Mouse (Mus musculus) neural tube, embryonic 14.5 days (tissue): ENCODE measurements around the gene Rpl34. TPM values are rescaled to one million over a fixed set of nuclear protein-coding genes. Genes with fewer than 3 reads are reported as not detected.

ENCODE experiments used
- ATAC-seq: fragments of 200-750 bp; cut with Nextera tagmentation; 2 replicates; pipeline ENCODE4 v1.8.0; 2017; ENCODE audit warnings: low read depth, mild to moderate bottlenecking, moderate TSS enrichment, moderate library complexity
- H3K27ac ChIP-seq: fragments of 300-500 bp; sonication (generic); 2 replicates; pipeline ENCODE4 v1.5.1; 2014; ENCODE audit warnings: low read depth, mild to moderate bottlenecking, control low read depth, low read length, moderate library complexity, mixed read lengths
- H3K27me3 ChIP-seq: fragments of 300-500 bp; sonication (generic); 2 replicates; pipeline ENCODE4 v1.6.1; 2014; ENCODE audit warnings: low read length; ENCODE audit not compliant: control insufficient read depth, insufficient read depth
- H3K36me3 ChIP-seq: fragments of 300-500 bp; sonication (generic); 2 replicates; pipeline ENCODE4 v1.6.1; 2014; ENCODE audit warnings: low read length, mixed read lengths; ENCODE audit not compliant: control insufficient read depth, insufficient read depth
- H3K4me1 ChIP-seq: fragments of 300-500 bp; sonication (generic); 2 replicates; pipeline ENCODE4 v1.6.1; 2014; ENCODE audit warnings: low read length; ENCODE audit not compliant: control insufficient read depth, insufficient read depth
- H3K4me2 ChIP-seq: fragments of 300-500 bp; sonication (generic); 2 replicates; pipeline ENCODE4 v1.6.1; 2014; ENCODE audit warnings: mild to moderate bottlenecking, low read depth, low read length, control low read depth
- H3K4me3 ChIP-seq: fragments of 300-500 bp; sonication (generic); 2 replicates; pipeline ENCODE4 v1.5.1; 2014; ENCODE audit warnings: low read depth, low read length, control low read depth, mixed read lengths
- H3K9ac ChIP-seq: fragments of 300-500 bp; sonication (generic); replicated peaks from 2 replicates; pipeline ENCODE4 v1.6.1; 2014; ENCODE audit warnings: low read depth, mild to moderate bottlenecking, control low read depth, low read length, mixed read lengths
- H3K9me3 ChIP-seq: fragments of 300-500 bp; sonication (generic); 2 replicates; pipeline ENCODE4 v1.6.1; 2016; ENCODE audit warnings: low read length; ENCODE audit not compliant: control insufficient read depth
- WGBS: fragments of 180-500 bp; shearing (Covaris S2); extraction: QIAGEN DNeasy Blood & Tissue Kit; methylation state at CpG from one replicate; pipeline ENCODE4 v1.1.7; 2014; 5-methylcytosine and 5-hydroxymethylcytosine counted together
- polyA plus RNA-seq: library from polyadenylated mRNA; unstranded; fragments of >200 nt; fragmentation: Nextera tagmentation; extraction: Ambion mirVana; gene quantifications from 2 replicates; pipeline ENCODE4 v1.2.1, GENCODE M21; 2014

The Rpl34 gene
- polyA plus RNA-seq, 1 experiment from 2014 or later: 577 TPM

DNA sequence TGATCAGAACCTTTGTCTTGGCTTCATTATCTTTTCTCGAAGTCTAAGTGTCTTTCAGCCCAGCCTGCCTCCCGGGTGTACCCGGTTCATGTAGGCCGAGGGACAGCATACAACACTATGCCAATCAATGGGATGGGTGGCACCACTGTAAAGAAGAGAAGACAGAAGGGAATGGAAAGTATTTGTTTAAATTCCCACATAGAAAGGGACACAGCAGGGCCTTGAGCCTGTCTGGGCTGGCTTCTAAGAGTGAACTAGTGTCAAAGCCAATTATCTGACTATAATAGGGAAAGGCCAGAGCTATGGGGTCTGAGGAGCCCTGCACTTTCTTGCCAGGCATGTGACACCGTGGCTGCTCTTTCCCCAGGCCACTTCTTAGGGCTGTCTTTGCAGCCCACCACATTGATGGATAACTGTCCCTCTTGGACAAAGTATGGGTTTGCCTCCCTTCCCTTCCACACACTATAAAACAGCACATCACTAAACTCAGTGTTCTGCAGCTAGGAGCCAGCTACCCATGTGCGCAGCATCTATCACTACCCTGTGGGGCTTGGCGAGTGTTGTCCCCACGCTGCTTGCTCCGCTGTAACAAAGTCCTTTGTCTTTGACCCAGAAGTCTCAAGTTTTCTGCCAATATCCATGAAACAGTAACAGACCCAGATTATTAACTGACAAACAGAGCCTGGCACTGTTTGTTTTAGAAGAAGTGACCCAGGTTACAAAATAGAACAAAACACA is 45.8 kb downstream of the Rpl34 start:
- Histone ChIP-seq H3K27me3 (no peaks in the 10 kb centered on the region), H3K9ac (no peak overlapping the region), H3K36me3 (no peaks in the 10 kb centered on the region), H3K27ac (no peak overlapping the region), H3K4me3 (no peak overlapping the region), H3K9me3 (no peaks in the 10 kb centered on the region), H3K4me2 (no peak overlapping the region), H3K4me1 (peaks cover 1% of the 10 kb centered on the region; the same call in 1 of the 2 replicates)
- WGBS: 82% methylated on average over 9 of the region's 9 CpGs
- ATAC-seq: no peak

DNA sequence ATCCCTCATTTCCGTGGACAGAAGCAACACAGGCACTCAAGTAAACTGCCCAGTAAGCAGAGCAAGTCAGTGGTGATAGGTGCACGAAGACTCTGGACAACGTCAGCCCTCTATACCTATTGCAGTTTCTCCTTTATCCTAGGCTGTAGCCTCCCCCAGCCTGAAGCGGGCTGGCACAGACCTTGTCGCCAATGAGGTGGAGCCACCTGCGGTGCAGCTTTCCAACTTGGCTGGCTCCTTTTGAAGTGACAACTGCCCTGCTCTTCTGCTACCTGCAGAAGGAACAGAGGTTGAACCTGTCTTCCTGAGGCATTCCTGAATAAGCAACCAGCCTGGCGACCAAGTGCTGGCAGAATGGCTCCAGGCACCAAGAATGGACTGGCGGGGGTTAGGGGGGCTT is 46.4 kb downstream of the Rpl34 start:
- H3K27me3 ChIP-seq: no peaks in the 10 kb centered on the region
- H3K9me3 ChIP-seq: no peaks in the 10 kb centered on the region
- no peak overlapping the region for H3K27ac ChIP-seq
- H3K4me1 ChIP-seq: no peaks in the 10 kb centered on the region
- H3K4me2 ChIP-seq: no peak overlapping the region
- ATAC-seq: no peak
- no peaks in the 10 kb centered on the region for H3K36me3 ChIP-seq
- WGBS: 76% methylated on average over 8 of the region's 8 CpGs
- H3K4me3 ChIP-seq: no peak overlapping the region
- no peak overlapping the region for H3K9ac ChIP-seq

DNA sequence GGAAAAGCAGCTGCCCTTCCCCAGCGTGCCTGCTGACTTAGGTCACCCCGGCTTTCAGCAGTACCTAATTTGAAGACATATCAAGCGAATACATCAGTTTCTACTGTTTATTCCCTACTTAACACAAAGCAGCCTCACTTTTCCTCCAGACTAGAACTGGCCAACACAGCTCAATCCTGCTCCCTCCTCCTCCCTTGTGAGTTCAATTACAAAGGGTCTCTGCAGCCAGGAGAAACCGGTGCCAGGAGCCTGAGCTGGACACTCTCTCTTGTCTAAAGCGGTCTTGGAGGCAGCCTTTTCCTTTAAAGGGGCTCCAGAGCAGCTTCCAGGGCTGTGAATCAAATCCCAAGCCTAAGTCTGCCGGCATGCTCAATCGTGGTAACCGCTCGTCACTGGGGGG is 48.0 kb downstream of the Rpl34 start:
- no peaks in the 10 kb centered on the region for H3K9me3 ChIP-seq
- H3K27ac ChIP-seq: no peak overlapping the region
- H3K4me2 ChIP-seq: no peak overlapping the region
- no peak overlapping the region for H3K9ac ChIP-seq
- ATAC-seq: no peak
- no peak overlapping the region for H3K4me3 ChIP-seq
- no peaks in the 10 kb centered on the region for H3K4me1 ChIP-seq
- WGBS: 91% methylated on average over 9 of the region's 9 CpGs
- no peaks in the 10 kb centered on the region for H3K36me3 ChIP-seq
- H3K27me3 ChIP-seq: no peaks in the 10 kb centered on the region

DNA sequence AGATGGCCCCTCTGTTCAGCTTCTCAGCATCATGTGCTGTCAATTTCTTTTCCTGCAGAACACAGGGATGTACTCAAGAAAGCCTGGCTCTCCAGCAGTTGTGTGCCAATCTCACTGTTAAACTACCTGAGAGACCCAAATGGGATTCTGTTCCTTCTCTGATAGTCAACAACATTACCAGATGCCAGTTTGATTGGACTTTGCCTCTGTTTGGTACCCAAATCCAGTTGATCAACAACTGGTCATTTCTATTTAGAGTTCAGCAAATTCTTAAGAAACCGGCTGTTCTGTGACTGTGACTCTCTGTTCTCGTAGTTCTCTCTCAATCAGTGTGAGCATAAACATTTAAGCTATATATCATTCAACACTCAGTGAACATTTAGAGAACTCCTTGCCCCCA is 49.0 kb downstream of the Rpl34 start:
- 92% methylated on average over 2 of the region's 2 CpGs for WGBS
- Histone ChIP-seq H3K9me3 (no peaks in the 10 kb centered on the region), H3K9ac (no peak overlapping the region), H3K4me1 (no peaks in the 10 kb centered on the region), H3K4me2 (no peak overlapping the region), H3K36me3 (no peaks in the 10 kb centered on the region), H3K4me3 (no peak overlapping the region), H3K27ac (no peak overlapping the region), H3K27me3 (no peaks in the 10 kb centered on the region)
- no peak for ATAC-seq

DNA sequence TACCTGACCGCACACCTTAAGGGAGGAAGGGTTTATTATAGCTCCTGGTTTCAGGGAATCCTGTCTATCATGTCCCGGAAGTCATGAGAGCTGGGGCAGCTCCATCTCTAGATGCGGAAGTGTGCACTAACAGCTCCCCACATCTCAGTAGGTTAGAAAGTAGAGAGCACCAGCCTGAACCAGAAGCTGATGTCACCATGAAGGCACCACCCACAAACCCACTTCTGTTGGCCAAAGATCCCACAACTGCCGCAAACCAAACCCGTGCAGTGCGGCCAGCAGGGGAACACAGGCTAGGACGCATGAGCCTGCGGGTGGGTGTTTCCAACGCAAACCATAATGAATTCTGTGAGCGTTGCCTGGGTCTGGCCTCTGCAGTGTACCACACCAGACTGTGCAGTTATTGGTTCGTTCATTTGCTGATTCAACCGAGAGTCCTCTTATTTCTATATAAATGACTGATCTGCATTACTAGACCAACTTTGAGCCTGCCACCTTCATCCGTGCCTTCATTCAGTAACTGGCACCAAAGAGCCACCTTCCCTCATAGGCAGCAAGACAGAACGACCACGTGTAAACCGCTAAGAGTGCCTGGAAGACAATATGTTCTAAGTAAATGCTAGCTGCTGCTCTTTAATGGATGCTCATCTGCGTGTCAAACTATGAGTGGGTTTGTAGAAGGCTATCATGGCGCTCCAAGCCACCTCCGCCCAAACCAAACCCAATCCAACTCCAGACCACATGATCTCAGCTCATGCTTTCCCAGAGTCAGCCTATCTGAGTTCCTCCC is 52.3 kb downstream of the Rpl34 start:
- Histone ChIP-seq H3K9ac (no peak overlapping the region), H3K9me3 (no peaks in the 10 kb centered on the region), H3K4me1 (no peaks in the 10 kb centered on the region), H3K27me3 (no peaks in the 10 kb centered on the region), H3K27ac (no peak overlapping the region), H3K4me3 (no peak overlapping the region), H3K4me2 (no peak overlapping the region), H3K36me3 (no peaks in the 10 kb centered on the region)
- WGBS: 95% methylated on average over 19 of the region's 19 CpGs
- ATAC-seq: no peak

Other genes starting within 250 kb of the Rpl34 start
- gene Etnppl, start 113.0 kb downstream of the Rpl34 start, polyA plus RNA-seq: not detected in 2 replicates
- 190 and 225 TPM in 2 replicates for gene Ostc, start 21.0 kb downstream of the Rpl34 start, polyA plus RNA-seq